Mouse (Mus musculus) forebrain, embryonic 11.5 days (tissue): ENCODE measurements at regions not wholly inside any gene's neighbourhood (a gene's known extent, or its start where the extent isn't known, plus 50 kb on each side); places are given as distances from the start of the nearest gene placed in this dataset.
"Not testable (repeated sequence)": the region's sequence is repeated elsewhere in the genome, so short reads cannot be mapped to it uniquely, and the experiment has no call there.

ENCODE experiments used
- ATAC-seq: fragments of 200-750 bp; cut with Nextera tagmentation; replicated peaks from 2 replicates; pipeline ENCODE4 v1.8.0; 2017; ENCODE audit warnings: moderate TSS enrichment; ENCODE audit not compliant: low FRiP score
- DNase-seq: peaks from one replicate; pipeline ENCODE4 v3.0.0-alpha.2; 2017; ENCODE audit warnings: low spot score
- H3K27ac ChIP-seq: fragments of 300-500 bp; sonication (generic); 2 replicates; pipeline ENCODE4 v1.5.1; 2014; ENCODE audit warnings: low read depth, low read length
- H3K27me3 ChIP-seq: fragments of 300-500 bp; sonication (generic); 2 replicates; pipeline ENCODE4 v1.6.1; 2014; ENCODE audit warnings: mild to moderate bottlenecking, low read length, mixed read lengths; ENCODE audit not compliant: control insufficient read depth, insufficient read depth
- H3K36me3 ChIP-seq: fragments of 300-500 bp; sonication (generic); 2 replicates; pipeline ENCODE4 v1.6.1; 2014; ENCODE audit warnings: mild to moderate bottlenecking, low read length, moderate library complexity, mixed read lengths; ENCODE audit not compliant: control insufficient read depth, insufficient read depth
- H3K4me1 ChIP-seq: fragments of 300-500 bp; sonication (generic); replicated peaks from 2 replicates; pipeline ENCODE4 v1.6.1; 2014; ENCODE audit warnings: low read length, mixed read lengths; ENCODE audit not compliant: control insufficient read depth, insufficient read depth
- H3K4me2 ChIP-seq: fragments of 300-500 bp; sonication (generic); 2 replicates; pipeline ENCODE4 v1.6.1; 2014; ENCODE audit warnings: low read depth, mild to moderate bottlenecking, low read length, moderate library complexity, mixed read lengths; ENCODE audit not compliant: severe bottlenecking
- H3K4me3 ChIP-seq: fragments of 300-500 bp; sonication (generic); 2 replicates; pipeline ENCODE4 v1.5.1; 2014; ENCODE audit warnings: low read depth, low read length
- H3K9ac ChIP-seq: fragments of 300-500 bp; sonication (generic); 2 replicates; pipeline ENCODE4 v1.6.1; 2014; ENCODE audit warnings: low read length
- H3K9me3 ChIP-seq: fragments of 300-500 bp; sonication (generic); 2 replicates; pipeline ENCODE4 v1.6.1; 2016; ENCODE audit warnings: low read length, mixed read lengths; ENCODE audit not compliant: control insufficient read depth
- WGBS: fragments of 180-500 bp; shearing (Covaris S2); extraction: QIAGEN DNeasy Blood & Tissue Kit; methylation state at CpG from one replicate; pipeline ENCODE4 v1.1.7; 2014; 5-methylcytosine and 5-hydroxymethylcytosine counted together

- not testable (repeated sequence) for H3K36me3 ChIP-seq, H3K27me3 ChIP-seq, H3K4me2 ChIP-seq, H3K9me3 ChIP-seq, ATAC-seq, DNase-seq, H3K4me3 ChIP-seq, H3K9ac ChIP-seq, H3K4me1 ChIP-seq, H3K27ac ChIP-seq
Observed at GRCm38 (mm10) chr12:39593781-39594180, 444.0 kb downstream of the Arl4a start.

GRCm38 (mm10) chr12:39587204-39587909 is 450.5 kb downstream of the Arl4a start:
- 66% methylated on average over 5 of the region's 5 CpGs for WGBS

GRCm38 (mm10) chr12:39586163-39586562 is 451.7 kb downstream of the Arl4a start:
- WGBS: 88% methylated on average over 4 of the region's 4 CpGs
- no peak overlapping the region for H3K4me3 ChIP-seq
- no peaks in the 10 kb centered on the region for H3K27me3 ChIP-seq
- H3K4me1 ChIP-seq: no peaks in the 10 kb centered on the region
- no peak overlapping the region for H3K27ac ChIP-seq
- ATAC-seq (no peak), DNase-seq (no peak)
- H3K36me3 ChIP-seq: no peaks in the 10 kb centered on the region
- H3K4me2 ChIP-seq: no peak overlapping the region
- no peak overlapping the region for H3K9ac ChIP-seq
- no peaks in the 10 kb centered on the region for H3K9me3 ChIP-seq

More at GRCm38 (mm10) chr12:39587204-39587909, 450.5 kb downstream of the Arl4a start:
- no peaks in the 10 kb centered on the region for H3K9me3 ChIP-seq
- H3K4me3 ChIP-seq: no peak overlapping the region
- no peak overlapping the region for H3K4me2 ChIP-seq
- DNase-seq (no peak), ATAC-seq (no peak)
- no peaks in the 10 kb centered on the region for H3K36me3 ChIP-seq
- H3K27me3 ChIP-seq: no peaks in the 10 kb centered on the region
- H3K4me1 ChIP-seq: no peaks in the 10 kb centered on the region
- no peak overlapping the region for H3K27ac ChIP-seq
- no peak overlapping the region for H3K9ac ChIP-seq

- Histone ChIP-seq H3K36me3 (no peaks in the 10 kb centered on the region), H3K27me3 (no peaks in the 10 kb centered on the region)
Observed at GRCm38 (mm10) chr12:39577610-39578009, 460.2 kb downstream of the Arl4a start.

GRCm38 (mm10) chr12:39572802-39573201 is 465.0 kb downstream of the Arl4a start:
- Histone ChIP-seq H3K27ac (no peak overlapping the region), H3K36me3 (no peaks in the 10 kb centered on the region), H3K4me2 (no peak overlapping the region), H3K4me3 (no peak overlapping the region), H3K9me3 (no peaks in the 10 kb centered on the region), H3K27me3 (no peaks in the 10 kb centered on the region), H3K4me1 (no peaks in the 10 kb centered on the region), H3K9ac (no peak overlapping the region)
- 80% methylated on average over 1 of the region's 1 CpGs for WGBS
- DNase-seq (no peak), ATAC-seq (no peak)

More at GRCm38 (mm10) chr12:39577610-39578009, 460.2 kb downstream of the Arl4a start:
- Histone ChIP-seq H3K4me3 (no peak overlapping the region), H3K9me3 (no peaks in the 10 kb centered on the region), H3K4me1 (no peaks in the 10 kb centered on the region), H3K9ac (no peak overlapping the region), H3K27ac (no peak overlapping the region), H3K4me2 (no peak overlapping the region)
- DNase-seq (no peak), ATAC-seq (no peak)
- WGBS: 84% methylated on average over 1 of the region's 1 CpGs

GRCm38 (mm10) chr12:39572147-39572546 is 465.7 kb downstream of the Arl4a start:
- H3K27ac ChIP-seq: no peak overlapping the region
- whole genome bisulfite sequencing: 94% methylated on average over 1 of the region's 1 CpGs
- no peak overlapping the region for H3K4me2 ChIP-seq
- H3K9ac ChIP-seq: no peak overlapping the region
- H3K4me1 ChIP-seq: no peaks in the 10 kb centered on the region
- H3K9me3 ChIP-seq: no peaks in the 10 kb centered on the region
- no peaks in the 10 kb centered on the region for H3K36me3 ChIP-seq
- H3K4me3 ChIP-seq: no peak overlapping the region
- ATAC-seq (no peak), DNase-seq (no peak)
- H3K27me3 ChIP-seq: no peaks in the 10 kb centered on the region

GRCm38 (mm10) chr12:39560734-39561446 is 476.9 kb downstream of the Arl4a start:
- DNase-seq: no peak
- Histone ChIP-seq H3K9ac (no peak overlapping the region), H3K4me2 (no peak overlapping the region), H3K36me3 (no peaks in the 10 kb centered on the region), H3K27ac (no peak overlapping the region), H3K4me1 (no peaks in the 10 kb centered on the region), H3K4me3 (no peak overlapping the region), H3K9me3 (no peaks in the 10 kb centered on the region), H3K27me3 (no peaks in the 10 kb centered on the region)
- ATAC-seq: no peak
- WGBS: 77% methylated on average over 4 of the region's 4 CpGs

- H3K9ac ChIP-seq: no peak overlapping the region
- 97% methylated on average over 3 of the region's 3 CpGs for WGBS
- H3K27ac ChIP-seq: no peak overlapping the region
- no peak for ATAC-seq
- H3K27me3 ChIP-seq: no peaks in the 10 kb centered on the region
- no peak overlapping the region for H3K4me3 ChIP-seq
- H3K36me3 ChIP-seq: no peaks in the 10 kb centered on the region
- H3K4me1 ChIP-seq: no peaks in the 10 kb centered on the region
- H3K9me3 ChIP-seq: no peaks in the 10 kb centered on the region
- no peak for DNase-seq
- no peak overlapping the region for H3K4me2 ChIP-seq
Observed at GRCm38 (mm10) chr12:39558491-39558890, 479.3 kb downstream of the Arl4a start.

- 51% methylated on average over 2 of the region's 2 CpGs for WGBS
- no peak overlapping the region for H3K27ac ChIP-seq
- H3K4me3 ChIP-seq: no peak overlapping the region
- no peaks in the 10 kb centered on the region for H3K9me3 ChIP-seq
- no peaks in the 10 kb centered on the region for H3K27me3 ChIP-seq
- H3K36me3 ChIP-seq: no peaks in the 10 kb centered on the region
- no peak overlapping the region for H3K9ac ChIP-seq
- DNase-seq: no peak
- no peak; the same call in 1 of the 2 replicates for ATAC-seq
- no peak overlapping the region for H3K4me2 ChIP-seq
- H3K4me1 ChIP-seq: no peaks in the 10 kb centered on the region
Observed at GRCm38 (mm10) chr12:39536326-39536725, 501.5 kb downstream of the Arl4a start.
